Mouse (Mus musculus): ENCODE results near the gene Slc39a11. TPM values are rescaled to one million over a fixed set of nuclear protein-coding genes. Genes with fewer than 3 reads are reported as not detected.

Slc39a11 gene
- total RNA-seq, 2 experiments from 2014 or later: 23.9 to 26.0 TPM

GRCm38 (mm10) chr11:113206099-113206498 lies 443.8 kb downstream of the Slc39a11 start:
- DNase-seq (ENCODE audit: low spot score in 2 of 2): no peak

GRCm38 (mm10) chr11:113203008-113203407 lies 446.9 kb downstream of the Slc39a11 start:
- DNase-seq (ENCODE audit: low spot score in 2 of 2): no peak

GRCm38 (mm10) chr11:113201470-113201997 lies 448.3 kb downstream of the Slc39a11 start:
- peak in 1 of 2 experiments; percentile 39 for DNase-seq (ENCODE audit: low spot score in 2 of 2)

GRCm38 (mm10) chr11:113200901-113201300 lies 449.0 kb downstream of the Slc39a11 start:
- no peak for DNase-seq (ENCODE audit: low spot score in 2 of 2)

GRCm38 (mm10) chr11:113198586-113198985 lies 451.3 kb downstream of the Slc39a11 start:
- no peak for DNase-seq (ENCODE audit: low spot score in 2 of 2)

GRCm38 (mm10) chr11:113197624-113198023 lies 452.3 kb downstream of the Slc39a11 start:
- no peak for DNase-seq (ENCODE audit: low spot score in 2 of 2)

GRCm38 (mm10) chr11:113196234-113197007 lies 453.5 kb downstream of the Slc39a11 start:
- no peak for DNase-seq (ENCODE audit: low spot score in 2 of 2)

Other genes starting within 250 kb of the Slc39a11 start
- gene Sstr2, start 30.7 kb downstream of the Slc39a11 start, total RNA-seq (2021): 1 to 10 TPM; 3.6 to 4.8 TPM
- gene Cog1, start 910 bp downstream of the Slc39a11 start, total RNA-seq (2021): 10 to 100 TPM; 34.9 to 41.8 TPM
- 10 to 100 TPM; 32.5 to 33.5 TPM for gene Fam104a, start 34.1 kb upstream of the Slc39a11 start, total RNA-seq (2021)
- gene D11Wsu47e, start 34.3 kb upstream of the Slc39a11 start, total RNA-seq (2021): 10 to 100 TPM; 24.7 to 25.9 TPM
- gene Cpsf4l, start 59.9 kb upstream of the Slc39a11 start, total RNA-seq (2021): under 1 TPM; 0.62 to 0.68 TPM
- 10 to 100 TPM; 86.9 to 95.5 TPM for gene Cdc42ep4, start 101.8 kb upstream of the Slc39a11 start, total RNA-seq (2021)